Mouse (Mus musculus): ENCODE results near the gene Cd69.

DNA sequence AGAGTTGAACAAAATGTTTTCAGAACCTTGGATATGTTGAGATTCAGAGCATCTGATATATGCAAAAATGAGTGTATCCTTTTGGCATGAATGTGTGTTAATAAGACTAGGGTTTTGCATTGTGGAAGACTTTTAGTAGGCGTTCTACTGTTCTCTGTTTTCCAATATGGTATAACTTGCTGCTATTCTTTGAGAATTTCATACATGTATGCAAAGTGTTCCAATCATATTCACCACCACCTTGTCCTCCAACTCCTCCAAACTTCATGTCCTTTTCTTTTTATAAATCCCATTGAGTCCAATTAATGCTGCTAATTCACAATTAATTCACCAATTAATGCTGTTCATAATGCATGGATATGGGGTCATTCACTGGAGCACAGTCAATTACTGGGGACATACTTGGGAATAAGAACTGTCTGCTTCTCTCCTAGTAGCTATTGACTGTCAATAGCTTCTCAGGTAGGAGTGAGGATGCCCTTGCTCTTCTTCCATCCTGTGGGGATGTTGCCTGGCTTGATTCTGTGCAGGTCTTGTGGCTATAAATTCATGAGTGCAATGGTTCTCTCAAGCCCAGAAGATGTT is 8.7 kb downstream of the Cd69 start:
- no peak for TF ChIP-seq POLR2A (IDR thresholded peaks at IDR 0.05; ENCODE audit: insufficient read depth, low read depth, low read length)
- no peak for TF ChIP-seq CTCF (IDR thresholded peaks at IDR 0.05; ENCODE audit: insufficient read depth, low read depth, low read length)

Data from olfactory bulb, adult 2 months (tissue).